Mouse (Mus musculus): Measurements from ENCODE around the gene Cnpy4.
"Not testable (repeated sequence)": the region's sequence is repeated elsewhere in the genome, so short reads cannot be mapped to it uniquely, and the experiment has no call there.

Gene Cnpy4

GRCm38 (mm10) chr5:138202086-138202485 lies 14.8 kb downstream of the Cnpy4 start:
- no peak for DNase-seq (ENCODE audit: low spot score in 2 of 2)

DNA sequence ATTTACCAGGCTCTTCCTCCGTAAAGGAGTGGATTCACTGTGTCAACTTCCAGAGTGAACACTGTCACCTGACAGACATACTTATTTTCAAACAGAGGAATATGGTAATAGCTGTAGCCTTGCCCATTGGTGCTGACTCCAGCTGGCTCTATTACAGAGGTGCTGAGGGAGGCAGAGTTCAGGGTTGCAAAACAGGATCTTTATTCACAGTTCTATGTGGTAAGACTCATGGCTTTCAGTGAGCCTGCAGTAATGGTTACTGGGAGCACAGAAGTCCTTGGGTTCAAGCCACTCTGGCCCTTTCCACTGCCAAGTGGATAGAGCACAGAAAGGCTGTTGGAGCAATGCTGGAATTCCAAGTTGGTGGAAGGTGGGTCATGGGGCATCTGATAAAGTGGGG lies 20.0 kb downstream of the Cnpy4 start:
- no peak for DNase-seq (ENCODE audit: low spot score in 2 of 2)

- DNase-seq (ENCODE audit: low spot score in 2 of 2), result no peak
Observed at GRCm38 (mm10) chr5:138207873-138208272, 20.6 kb downstream of the Cnpy4 start.

- not testable (repeated sequence) for DNase-seq (ENCODE audit: low spot score in 2 of 2)
Observed at GRCm38 (mm10) chr5:138216632-138217031, 29.3 kb downstream of the Cnpy4 start.

- no peak for DNase-seq (ENCODE audit: low spot score in 2 of 2)
Observed at GRCm38 (mm10) chr5:138219864-138220263, 32.6 kb downstream of the Cnpy4 start.

- peak; percentile 71 to 87 for DNase-seq (ENCODE audit: low spot score in 2 of 2)
Observed at GRCm38 (mm10) chr5:138222111-138222510, 34.8 kb downstream of the Cnpy4 start.

DNA sequence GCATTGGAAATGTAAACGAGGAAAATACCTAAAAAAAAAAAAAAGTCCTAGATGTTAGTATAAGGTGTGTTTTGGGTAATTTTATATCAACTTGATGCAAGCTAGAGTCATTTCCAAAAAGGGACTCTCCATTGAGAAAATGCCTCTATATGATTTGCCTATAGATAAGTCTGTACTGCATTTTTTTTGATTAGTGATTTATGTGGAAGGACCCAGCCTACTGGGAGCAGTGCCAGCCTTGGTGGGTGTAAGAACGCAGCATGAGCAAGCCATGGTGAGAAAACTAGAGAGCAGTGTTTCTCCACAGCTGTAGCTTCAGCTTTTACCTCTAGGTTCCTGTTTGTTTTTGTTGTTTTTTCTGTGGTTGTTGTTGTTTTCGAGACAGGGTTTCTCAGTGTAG lies 36.0 kb downstream of the Cnpy4 start:
- no peak for DNase-seq (ENCODE audit: low spot score in 2 of 2)

DNA sequence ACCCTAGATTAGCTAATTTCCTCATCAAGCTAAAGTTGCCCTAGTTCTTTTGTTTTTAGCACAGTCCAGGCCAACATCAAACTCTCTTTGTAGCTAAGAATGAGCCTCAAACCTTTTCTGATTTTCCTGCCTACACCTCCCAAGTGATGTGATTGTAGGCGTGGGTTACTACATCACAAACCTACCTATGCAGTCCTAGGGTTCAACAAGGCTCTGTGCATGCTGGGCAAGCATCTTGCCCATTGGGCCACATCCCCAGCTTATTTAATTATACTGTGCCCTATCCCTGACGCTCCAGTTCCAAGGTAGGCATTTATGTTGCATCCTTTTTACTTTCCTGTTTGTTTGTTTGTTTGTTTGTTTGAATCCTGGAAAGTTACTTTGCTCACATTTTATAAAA lies 38.4 kb downstream of the Cnpy4 start, which contains the start of gene Nxpe5:
TSS of gene Nxpe5 (plus strand) at position 199 of the 400 bp plus-strand sequence.
- no peak for DNase-seq (ENCODE audit: low spot score in 2 of 2)

- no peak for DNase-seq (ENCODE audit: low spot score in 2 of 2)
Observed at GRCm38 (mm10) chr5:138226491-138226890, 39.2 kb downstream of the Cnpy4 start.

- no peak for DNase-seq (ENCODE audit: low spot score in 2 of 2)
Observed at GRCm38 (mm10) chr5:138227367-138227766, 40.1 kb downstream of the Cnpy4 start.

GRCm38 (mm10) chr5:138228026-138228425 lies 40.7 kb downstream of the Cnpy4 start:
- DNase-seq (ENCODE audit: low spot score in 2 of 2), result no peak

GRCm38 (mm10) chr5:138229511-138229910 lies 42.2 kb downstream of the Cnpy4 start:
- no peak for DNase-seq (ENCODE audit: low spot score in 2 of 2)

DNA sequence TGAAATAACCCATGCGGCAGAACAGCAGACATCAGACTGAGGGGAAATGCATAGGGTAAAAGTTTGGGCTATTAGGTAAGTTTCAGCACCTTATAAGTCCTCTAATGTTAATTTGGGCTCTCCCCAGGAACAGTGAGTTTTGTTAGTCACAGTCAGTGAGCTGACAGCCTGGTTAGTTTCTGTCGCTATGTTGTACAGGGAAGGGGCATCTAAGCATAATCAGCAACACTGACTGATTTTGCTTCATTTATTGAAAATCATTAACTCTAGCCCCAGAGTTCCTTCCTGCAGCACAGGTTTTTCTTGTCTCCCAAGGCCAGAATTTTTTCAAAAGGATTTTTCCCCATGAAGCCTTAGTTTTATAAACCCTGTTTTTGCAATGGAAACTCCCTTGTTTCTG lies 46.5 kb downstream of the Cnpy4 start:
- no peak for DNase-seq (ENCODE audit: low spot score in 2 of 2)

DNA sequence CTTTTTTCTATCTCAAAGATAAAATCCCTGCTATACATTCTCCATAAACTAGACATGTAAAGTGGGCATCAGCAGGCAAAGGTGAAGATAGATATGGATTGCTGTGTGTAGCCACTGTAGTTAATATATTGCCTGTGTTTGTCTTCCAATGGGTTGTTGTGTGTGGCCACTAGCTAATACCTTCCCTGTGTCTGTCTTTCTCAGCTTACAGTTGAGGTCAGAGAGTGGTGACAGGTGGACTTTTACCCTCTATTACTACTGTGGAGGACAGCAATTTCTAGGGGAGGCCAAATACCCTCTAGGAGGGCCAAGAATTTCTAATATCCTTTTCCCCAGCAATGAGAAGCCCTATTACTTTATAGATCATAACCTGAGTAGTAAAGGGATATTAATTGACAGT lies 46.9 kb downstream of the Cnpy4 start:
- DNase-seq (ENCODE audit: low spot score in 2 of 2), result no peak

DNA sequence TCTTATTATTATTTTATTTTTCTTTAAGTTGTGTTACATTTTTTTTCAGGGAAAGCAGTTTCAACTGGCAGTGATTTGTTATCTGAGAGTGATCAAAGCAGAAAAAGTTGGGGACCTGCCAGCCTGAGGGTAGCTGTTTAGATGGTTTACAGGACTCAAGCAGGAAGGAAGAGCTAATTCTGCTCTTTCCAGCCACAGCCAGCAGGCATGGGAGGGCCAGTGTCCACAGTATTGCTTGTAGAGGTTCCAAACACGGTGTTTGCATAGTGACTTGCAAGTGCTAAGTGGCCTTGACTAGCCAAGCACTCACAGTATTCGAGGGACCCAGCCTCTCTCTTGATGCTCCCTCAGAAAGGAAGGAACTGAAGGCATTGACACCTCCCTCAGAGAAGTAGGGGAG lies 54.2 kb downstream of the Cnpy4 start:
- DNase-seq (ENCODE audit: low spot score in 2 of 2), result no peak

Data from urinary bladder, adult 18-20 months (tissue).